Mouse (Mus musculus): ENCODE measurements around the gene S100a3. TPM values are rescaled to one million over a fixed set of nuclear protein-coding genes. Genes with fewer than 3 reads are reported as not detected.

The S100a3 gene
- total RNA-seq, 4 experiments from 2014 or later, result not detected

GRCm38 (mm10) chr3:90574691-90575090, 14.3 kb downstream of the S100a3 start:
- DNase-seq, result no peak

GRCm38 (mm10) chr3:90575320-90575719, 14.9 kb downstream of the S100a3 start:
- no peak for DNase-seq

- DNase-seq, result no peak
Measured at GRCm38 (mm10) chr3:90576351-90577001, 16.1 kb downstream of the S100a3 start.

- no peak for DNase-seq
Measured at GRCm38 (mm10) chr3:90579433-90579832, 19.1 kb downstream of the S100a3 start.

GRCm38 (mm10) chr3:90581141-90581540, 20.8 kb downstream of the S100a3 start:
- DNase-seq, result no peak

- DNase-seq, result no peak
Measured at GRCm38 (mm10) chr3:90582156-90582555, 21.8 kb downstream of the S100a3 start.

GRCm38 (mm10) chr3:90582556-90582955, 22.2 kb downstream of the S100a3 start:
- DNase-seq, result no peak

GRCm38 (mm10) chr3:90583893-90584292, 23.5 kb downstream of the S100a3 start:
- no peak for DNase-seq

- DNase-seq, result peak; percentile 59
Measured at GRCm38 (mm10) chr3:90585595-90585994, 25.2 kb downstream of the S100a3 start.

- no peak for DNase-seq
Measured at GRCm38 (mm10) chr3:90586016-90586643, 25.8 kb downstream of the S100a3 start.

- DNase-seq, result peak; percentile 85
Measured at GRCm38 (mm10) chr3:90586906-90587305, 26.5 kb downstream of the S100a3 start.

GRCm38 (mm10) chr3:90587361-90588101, 27.2 kb downstream of the S100a3 start:
- no peak for DNase-seq

- no peak for DNase-seq
Measured at GRCm38 (mm10) chr3:90589390-90589789, 29.0 kb downstream of the S100a3 start.

- no peak for DNase-seq
Measured at GRCm38 (mm10) chr3:90589947-90590346, 29.6 kb downstream of the S100a3 start, which contains the start of gene S100a2. Gene S100a2, plus strand, starts transcription at chr3:90590247.

- DNase-seq, result no peak
Measured at GRCm38 (mm10) chr3:90594466-90594865, 34.1 kb downstream of the S100a3 start.

- DNase-seq, result no peak
Measured at GRCm38 (mm10) chr3:90595556-90595955, 35.2 kb downstream of the S100a3 start.

GRCm38 (mm10) chr3:90596810-90597209, 36.4 kb downstream of the S100a3 start:
- no peak for DNase-seq

GRCm38 (mm10) chr3:90597736-90598135, 37.4 kb downstream of the S100a3 start:
- no peak for DNase-seq

- DNase-seq, result no peak
Measured at GRCm38 (mm10) chr3:90598212-90598611, 37.8 kb downstream of the S100a3 start.

- DNase-seq, result no peak
Measured at GRCm38 (mm10) chr3:90599401-90599800, 39.0 kb downstream of the S100a3 start.

- no peak for DNase-seq
Measured at GRCm38 (mm10) chr3:90600036-90600435, 39.7 kb downstream of the S100a3 start.

- DNase-seq, result no peak
Measured at GRCm38 (mm10) chr3:90600458-90601195, 40.2 kb downstream of the S100a3 start.

Data from adrenal gland, adult 8-10 months (tissue).